Mouse (Mus musculus) layer of hippocampus, adult 2 months (tissue): ENCODE measurements around the gene Akap11. TPM values are rescaled to one million over a fixed set of nuclear protein-coding genes. Genes with fewer than 3 reads are reported as not detected.
"Not testable (repeated sequence)": the region's sequence is repeated elsewhere in the genome, so short reads cannot be mapped to it uniquely, and the experiment has no call there.

ENCODE experiments used
- DNase-seq, 2 experiments: peaks; one replicate each; pipeline ENCODE4 v3.0.0; 2022; ENCODE audit warnings: low spot score in 2 of 2
- H3K27ac ChIP-seq: fragments of 200-600 bp; 2 replicates; pipeline ENCODE4 v1.8.1; 2022
- H3K4me3 ChIP-seq: fragments of 200-600 bp; 2 replicates; pipeline ENCODE4 v1.8.1; 2022; ENCODE audit warnings: mild to moderate bottlenecking
- CTCF ChIP-seq: fragments of 200-600 bp; conservative IDR thresholded peaks from 2 replicates; pipeline ENCODE4 v1.8.1; 2022; ENCODE audit warnings: antibody characterized with exemption, mild to moderate bottlenecking, moderate library complexity
- long read RNA-seq, 2 experiments: library from polyadenylated mRNA; stranded (forward); transcript quantifications; one replicate each; pipeline ENCODE4 v2.0.0; 2021; ENCODE audit warnings: borderline mapping rate in 2 of 2
- total RNA-seq, 2 experiments: library from RNA; stranded (reverse); gene quantifications; 2 replicates each; pipeline ENCODE4 v1.2.3; 2021

The Akap11 gene
- 100 to 1,000 TPM; 194 to 196 TPM for total RNA-seq
- long read RNA-seq, experiment 1, full-length matches to known transcripts = 5 of 45 reads
- long read RNA-seq, experiment 1, partial matches to known transcripts = 9 of 45 reads
- long read RNA-seq, experiment 1, other reads (novel, unspliced or antisense) = 31 of 45 reads
- long read RNA-seq, experiment 2, full-length matches to known transcripts = 9 of 63 reads
- long read RNA-seq, experiment 2, partial matches to known transcripts = 6 of 63 reads
- long read RNA-seq, experiment 2, other reads (novel, unspliced or antisense) = 48 of 63 reads

DNA sequence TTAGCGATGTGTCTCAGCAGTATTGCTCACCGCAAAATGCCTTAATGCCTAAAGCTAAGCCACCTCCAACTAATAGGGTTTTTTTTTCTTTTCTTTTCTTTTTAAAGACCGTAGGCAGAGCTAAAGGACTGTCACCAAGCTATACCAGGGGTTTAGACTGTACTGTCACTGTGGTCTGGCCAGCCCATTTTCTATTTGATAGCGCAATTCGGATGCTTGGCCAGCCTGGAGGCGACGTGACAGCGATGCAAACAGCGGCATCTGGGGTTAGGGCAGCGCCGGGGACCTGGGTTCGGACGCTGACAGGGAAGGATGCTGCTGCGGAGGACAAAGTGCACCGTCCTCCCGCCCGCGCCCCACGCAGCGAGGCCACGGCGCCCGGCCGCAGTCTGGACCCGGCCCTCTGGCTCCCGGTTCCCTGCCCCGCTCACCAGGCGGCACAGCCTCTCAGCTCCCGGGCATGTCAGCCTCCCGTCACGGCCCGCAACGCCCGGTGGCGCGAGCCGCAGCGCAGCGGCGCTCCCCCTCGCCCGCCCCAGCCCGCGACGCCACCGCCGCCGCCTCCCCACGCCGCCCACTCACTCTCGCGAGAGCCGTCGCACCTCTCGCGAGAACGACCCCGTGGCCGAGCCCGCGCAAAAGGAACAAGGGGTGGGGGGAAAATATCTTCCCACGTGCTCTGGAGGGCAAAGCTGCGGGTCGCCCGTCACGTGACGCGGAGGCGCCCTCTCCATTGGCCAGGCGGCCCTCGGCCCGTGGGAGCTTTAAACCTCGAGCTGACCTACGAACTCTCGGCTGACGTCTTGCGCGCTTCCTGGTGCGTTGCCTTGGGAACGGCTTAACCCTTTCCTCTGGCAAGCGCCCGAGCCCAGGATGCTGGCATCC is at the start of gene Akap11:
Gene Akap11 (minus strand): TSS at position 528 of the 885 bp plus-strand sequence.
- TF ChIP-seq CTCF = no peak
- H3K27ac ChIP-seq = peak within 1 kb of the TSS; percentile 99
- peak; percentile 94 to 96 for DNase-seq
- peak within 1 kb of the TSS; percentile 99 for H3K4me3 ChIP-seq

DNA sequence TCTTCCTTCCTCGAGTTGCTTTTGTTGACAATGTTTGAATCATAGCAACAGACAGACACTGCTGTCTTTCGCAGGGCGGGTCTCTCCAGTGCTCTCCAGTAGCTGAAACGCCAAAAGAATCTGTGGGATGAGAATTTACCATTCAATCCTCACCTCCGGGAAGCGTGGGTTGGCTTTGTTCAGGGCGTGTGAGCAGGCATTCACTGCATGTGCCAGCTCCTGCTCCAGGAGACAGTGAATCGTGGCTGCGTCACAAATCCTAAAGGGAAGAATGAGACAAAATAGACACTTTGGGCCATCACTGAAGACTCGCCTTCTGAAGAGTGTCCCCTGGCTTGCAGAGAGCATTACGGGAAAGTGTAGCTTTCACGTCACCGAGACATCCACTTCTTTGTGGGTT is 47.6 kb upstream of the Akap11 start:
- Histone ChIP-seq H3K27ac (no peak overlapping the region), H3K4me3 (no peak overlapping the region)
- DNase-seq = peak in 1 of 2 experiments; percentile 18
- no peak for TF ChIP-seq CTCF

- H3K27ac ChIP-seq = no peak overlapping the region
- no peak overlapping the region for H3K4me3 ChIP-seq
- DNase-seq = no peak
- TF ChIP-seq CTCF = no peak
Measured at GRCm38 (mm10) chr14:78583168-78583567, 46.6 kb upstream of the Akap11 start.

DNA sequence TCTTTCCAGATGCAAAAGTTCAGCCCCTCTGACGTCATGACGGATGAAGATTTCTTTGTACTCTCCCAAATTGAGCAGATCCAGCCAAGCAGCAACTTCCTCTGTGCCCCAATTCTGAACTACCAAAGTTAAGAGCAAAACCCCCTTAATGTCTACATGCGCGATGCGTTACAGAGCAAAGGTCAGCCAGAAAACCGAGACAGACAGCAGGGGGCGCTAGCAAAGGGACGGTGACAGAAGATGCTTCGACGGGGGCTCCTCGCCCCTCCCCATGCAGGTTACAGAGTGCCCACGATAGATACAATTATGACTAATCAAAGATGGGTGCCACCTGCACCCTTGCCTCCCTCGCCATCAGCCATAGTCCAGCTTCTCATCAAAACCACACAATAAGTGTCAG is 39.3 kb upstream of the Akap11 start:
- H3K27ac ChIP-seq = no peak overlapping the region
- no peak for DNase-seq
- peak; percentile 61 for TF ChIP-seq CTCF
- no peak overlapping the region for H3K4me3 ChIP-seq

DNA sequence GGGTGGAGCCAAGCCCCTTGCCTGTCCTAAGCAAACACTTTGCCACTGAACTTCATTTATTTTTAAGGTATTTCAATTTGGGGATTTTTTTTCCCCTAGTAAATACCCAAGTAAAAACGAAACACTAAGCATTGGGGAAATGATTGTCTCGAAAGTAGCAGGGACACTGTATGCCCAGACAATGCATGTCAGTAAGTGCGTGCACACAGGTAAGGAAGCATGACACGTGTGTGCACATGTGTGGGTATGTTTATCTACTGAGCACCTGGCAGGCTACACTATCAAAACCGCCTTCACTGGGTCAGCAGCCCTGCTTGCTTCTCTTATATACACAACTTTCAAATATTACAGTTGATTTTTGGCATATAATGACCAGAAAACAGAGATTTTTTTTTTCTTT is 31.8 kb upstream of the Akap11 start:
- no peak for TF ChIP-seq CTCF
- H3K27ac ChIP-seq = no peak overlapping the region
- no peak for DNase-seq
- H3K4me3 ChIP-seq = no peak overlapping the region

GRCm38 (mm10) chr14:78566431-78566830 is 29.8 kb upstream of the Akap11 start:
- no peak for DNase-seq
- Histone ChIP-seq H3K4me3 (no peak overlapping the region), H3K27ac (no peak overlapping the region)
- no peak for TF ChIP-seq CTCF

DNA sequence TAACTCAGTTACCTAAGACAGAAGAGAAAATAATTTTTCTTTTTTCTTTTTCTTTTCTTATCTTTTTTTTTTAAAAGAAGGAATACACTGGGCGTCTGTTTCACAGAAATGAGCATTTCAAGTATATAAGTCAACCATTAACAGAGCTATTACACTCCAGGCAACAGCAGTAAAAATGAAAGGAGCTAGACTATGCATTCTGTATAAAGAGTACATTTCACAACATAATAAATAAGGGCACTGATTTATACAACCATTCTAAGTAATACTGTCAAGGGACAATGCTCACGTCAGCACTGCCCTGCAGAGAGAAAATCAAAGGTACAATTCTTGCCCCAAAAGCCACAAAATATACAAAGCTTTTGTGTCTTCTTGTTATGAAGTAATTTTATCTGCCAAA is 27.7 kb upstream of the Akap11 start:
- DNase-seq = no peak
- H3K27ac ChIP-seq = peak overlapping the region; percentile 62; the same call in 1 of the 2 replicates
- TF ChIP-seq CTCF = no peak
- H3K4me3 ChIP-seq = no peak overlapping the region

DNA sequence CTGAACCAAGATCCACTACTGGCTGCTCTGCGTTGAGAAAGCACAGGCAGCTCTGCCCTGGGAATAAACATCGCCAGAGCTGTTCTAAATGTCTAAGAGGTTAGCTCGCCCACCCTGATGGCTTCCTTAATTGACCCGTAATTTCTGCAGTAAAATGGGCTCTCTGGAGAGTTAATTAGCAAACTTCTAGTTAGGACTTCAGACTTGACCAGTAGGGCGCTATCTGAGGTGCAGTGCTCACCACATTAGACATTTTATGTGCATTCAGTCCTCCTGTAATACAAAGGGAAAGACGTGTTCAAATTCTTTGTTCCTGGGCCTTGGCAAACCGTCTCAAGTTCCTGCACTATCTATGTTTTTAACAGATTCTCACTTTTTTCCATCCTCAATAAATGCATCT is 26.6 kb upstream of the Akap11 start:
- H3K27ac ChIP-seq = peak overlapping the region; percentile 62
- no peak for TF ChIP-seq CTCF

DNA sequence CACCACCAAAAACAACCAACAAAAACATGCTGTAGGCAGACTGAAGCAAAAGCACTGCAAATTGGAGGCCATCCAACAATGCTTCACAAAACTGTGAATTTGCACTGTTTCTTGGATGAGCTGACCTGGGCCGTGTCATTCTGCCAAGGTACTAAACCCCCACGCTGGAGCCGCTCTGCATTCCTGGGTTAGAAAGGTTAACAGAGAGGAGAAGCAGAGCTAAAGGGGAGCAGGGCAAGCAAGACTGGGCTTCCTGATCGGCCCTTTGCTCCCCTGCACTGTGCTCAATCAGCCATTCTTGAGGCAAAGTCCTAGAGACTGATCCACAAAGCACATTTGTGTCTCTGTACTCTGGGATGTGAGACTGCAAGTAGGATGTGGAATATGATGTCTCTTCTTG is 25.5 kb upstream of the Akap11 start:
- TF ChIP-seq CTCF = no peak
- Histone ChIP-seq H3K27ac (no peak overlapping the region), H3K4me3 (no peak overlapping the region)
- DNase-seq = no peak

More for the DNA sequence above, 26.6 kb upstream of the Akap11 start:
- H3K4me3 ChIP-seq = no peak overlapping the region
- no peak for DNase-seq

DNA sequence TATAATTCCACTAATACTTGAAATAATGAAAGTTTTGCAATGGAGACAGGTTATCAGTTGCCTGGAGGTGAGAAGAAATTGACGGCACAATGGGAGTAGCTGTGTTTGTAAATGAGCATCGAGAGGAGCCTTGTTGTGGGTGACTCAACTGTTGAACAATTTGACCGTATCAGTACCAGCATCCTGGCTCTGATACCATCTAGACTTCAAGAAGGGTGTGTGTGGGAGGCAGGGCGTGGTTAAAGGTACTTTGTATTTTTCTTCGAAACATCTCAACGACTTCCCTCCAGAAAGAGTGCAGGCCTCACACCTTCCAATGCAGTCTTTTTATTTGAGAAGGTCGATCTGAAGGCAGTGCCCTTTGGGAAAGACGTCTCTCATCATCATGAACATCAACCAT is 22.4 kb upstream of the Akap11 start:
- Histone ChIP-seq H3K4me3 (no peak overlapping the region), H3K27ac (no peak overlapping the region)
- DNase-seq = no peak
- TF ChIP-seq CTCF = no peak

GRCm38 (mm10) chr14:78554830-78555229 is 18.2 kb upstream of the Akap11 start:
- H3K27ac ChIP-seq, DNase-seq, H3K4me3 ChIP-seq: not testable (repeated sequence)

- H3K4me3 ChIP-seq = no peak overlapping the region
- no peak overlapping the region for H3K27ac ChIP-seq
- TF ChIP-seq CTCF = peak; percentile 56
- DNase-seq = no peak
Measured at GRCm38 (mm10) chr14:78553661-78554060, 17.1 kb upstream of the Akap11 start.

DNA sequence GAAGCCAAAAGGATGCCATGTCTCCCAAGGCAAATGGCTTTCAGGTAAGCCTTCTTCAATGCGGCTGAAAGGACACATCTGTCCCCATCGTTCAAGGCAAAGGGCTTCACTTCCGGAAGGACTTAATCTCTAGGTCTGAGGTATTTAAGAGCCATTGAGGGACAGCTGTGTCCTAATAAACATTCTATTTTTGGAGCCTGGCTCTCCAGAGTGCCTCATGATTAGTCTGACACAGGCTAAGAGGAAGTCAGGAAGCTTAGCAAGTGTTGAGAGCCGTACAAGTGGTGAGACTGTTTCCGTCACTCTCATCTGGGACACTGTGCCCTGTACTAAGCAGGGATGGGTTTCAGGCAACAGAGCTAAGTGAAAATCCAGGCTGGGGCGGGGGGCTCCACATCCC is 12.2 kb upstream of the Akap11 start:
- no peak for DNase-seq
- Histone ChIP-seq H3K27ac (no peak overlapping the region), H3K4me3 (no peak overlapping the region)
- TF ChIP-seq CTCF = no peak
